Mouse (Mus musculus) hindbrain, postnatal 0 days (tissue): ENCODE data around the gene Il18r1. TPM values are rescaled to one million over a fixed set of nuclear protein-coding genes. Genes with fewer than 3 reads are reported as not detected.

Source experiments
- ATAC-seq: fragments of 200-750 bp; cut with Nextera tagmentation; 2 replicates; pipeline ENCODE4 v1.8.0; 2017; ENCODE audit warnings: mild to moderate bottlenecking, moderate TSS enrichment, moderate library complexity
- DNase-seq: peaks from one replicate; pipeline ENCODE4 v3.0.0-alpha.2; 2015; ENCODE audit warnings: low spot score
- H3K27ac ChIP-seq: fragments of 300-500 bp; sonication (generic); 2 replicates; pipeline ENCODE4 v1.5.1; 2014; ENCODE audit warnings: mild to moderate bottlenecking
- H3K27me3 ChIP-seq: fragments of 300-500 bp; sonication (generic); 2 replicates; pipeline ENCODE4 v1.6.1; 2014; ENCODE audit warnings: low read length, mixed read lengths; ENCODE audit not compliant: insufficient read depth
- H3K36me3 ChIP-seq: fragments of 300-500 bp; sonication (generic); 2 replicates; pipeline ENCODE4 v1.6.1; 2014; ENCODE audit warnings: low read length, mixed read lengths; ENCODE audit not compliant: insufficient read depth
- H3K4me1 ChIP-seq: fragments of 300-500 bp; sonication (generic); 2 replicates; pipeline ENCODE4 v1.6.1; 2014; ENCODE audit warnings: antibody characterized with exemption, low read length, mixed read lengths; ENCODE audit not compliant: insufficient read depth
- H3K4me2 ChIP-seq: fragments of 300-500 bp; sonication (generic); 2 replicates; pipeline ENCODE4 v1.6.1; 2014; ENCODE audit warnings: low read depth, mild to moderate bottlenecking, low read length, moderate library complexity, mixed read lengths
- H3K4me3 ChIP-seq: fragments of 300-500 bp; sonication (generic); 2 replicates; pipeline ENCODE4 v1.5.1; 2014; ENCODE audit warnings: low read length
- H3K9ac ChIP-seq: fragments of 300-500 bp; sonication (generic); replicated peaks from 2 replicates; pipeline ENCODE4 v1.6.1; 2014; ENCODE audit warnings: mild to moderate bottlenecking, low read length, moderate library complexity, mixed read lengths
- H3K9me3 ChIP-seq: fragments of 300-500 bp; sonication (generic); 2 replicates; pipeline ENCODE4 v1.6.1; 2016; ENCODE audit warnings: low read length, mixed read lengths
- CTCF ChIP-seq: IDR thresholded peaks from 2 replicates; pipeline ENCODE4 v1.5.1; 2016; ENCODE audit warnings: antibody characterized with exemption, control low read depth, low read depth
- WGBS: fragments of 180-500 bp; shearing (Covaris S2); extraction: QIAGEN DNeasy Blood & Tissue Kit; methylation state at CpG from one replicate; pipeline ENCODE4 v1.1.7; 2014; 5-methylcytosine and 5-hydroxymethylcytosine counted together
- polyA plus RNA-seq: library from polyadenylated mRNA; unstranded; fragments of >200 nt; fragmentation: Nextera tagmentation; extraction: Ambion mirVana; gene quantifications from 2 replicates; pipeline ENCODE4 v1.2.1, GENCODE M21; 2015
- total RNA-seq: library from RNA; depleted of rRNA; stranded (reverse); fragments of >200 nt; gene quantifications from 2 replicates; pipeline ENCODE4 v1.2.3, GENCODE M21; 2014; rRNA removed

Il18r1 gene
- total and polyA plus RNA-seq, 2 experiments from 2014 or later = not detected

GRCm38 (mm10) chr1:40544650-40545049, 79.3 kb downstream of the Il18r1 start:
- Histone ChIP-seq H3K4me2 (no peak overlapping the region), H3K27ac (no peak overlapping the region), H3K4me1 (no peaks in the 10 kb centered on the region), H3K9me3 (no peaks in the 10 kb centered on the region), H3K9ac (no peak overlapping the region), H3K36me3 (no peaks in the 10 kb centered on the region), H3K27me3 (no peaks in the 10 kb centered on the region), H3K4me3 (no peak overlapping the region)
- WGBS = 0% methylated on average over 2 of the region's 2 CpGs
- ATAC-seq (peak; percentile 55; the same call in 1 of the 2 replicates), DNase-seq (peak; percentile 89)
- TF ChIP-seq CTCF = peak; percentile 80

GRCm38 (mm10) chr1:40546645-40547044, 81.3 kb downstream of the Il18r1 start:
- TF ChIP-seq CTCF = no peak
- Histone ChIP-seq H3K27me3 (no peaks in the 10 kb centered on the region), H3K27ac (no peak overlapping the region), H3K4me1 (no peaks in the 10 kb centered on the region), H3K9me3 (no peaks in the 10 kb centered on the region), H3K4me3 (no peak overlapping the region), H3K4me2 (no peak overlapping the region), H3K36me3 (no peaks in the 10 kb centered on the region), H3K9ac (no peak overlapping the region)
- ATAC-seq (no peak), DNase-seq (no peak)
- 69% methylated on average over 4 of the region's 4 CpGs for WGBS

- Histone ChIP-seq H3K9me3 (no peaks in the 10 kb centered on the region), H3K9ac (no peak overlapping the region), H3K36me3 (no peaks in the 10 kb centered on the region), H3K27me3 (no peaks in the 10 kb centered on the region), H3K27ac (no peak overlapping the region), H3K4me1 (no peaks in the 10 kb centered on the region), H3K4me2 (no peak overlapping the region), H3K4me3 (no peak overlapping the region)
- WGBS = 46% methylated on average over 11 of the region's 11 CpGs
- DNase-seq (peak; percentile 30), ATAC-seq (peak; percentile 59)
- no peak for TF ChIP-seq CTCF
These were observed 81.8 kb downstream of the Il18r1 start for GRCm38 (mm10) chr1:40547064-40547572.

- H3K4me2 ChIP-seq = no peak overlapping the region
- H3K27me3 ChIP-seq = no peaks in the 10 kb centered on the region
- H3K4me1 ChIP-seq = no peaks in the 10 kb centered on the region
- no peak overlapping the region for H3K4me3 ChIP-seq
- no peaks in the 10 kb centered on the region for H3K36me3 ChIP-seq
- ATAC-seq = peak; percentile 56; the same call in 1 of the 2 replicates
- H3K27ac ChIP-seq = no peak overlapping the region
- no peak overlapping the region for H3K9ac ChIP-seq
- peak; percentile 28 for DNase-seq
- 34% methylated on average over 10 of the region's 10 CpGs for WGBS
- no peak for TF ChIP-seq CTCF
- H3K9me3 ChIP-seq = no peaks in the 10 kb centered on the region
These were observed 82.4 kb downstream of the Il18r1 start for GRCm38 (mm10) chr1:40547762-40548161.

Other genes starting within 250 kb of the Il18r1 start
- 0.47 and 0.78 TPM in 2 replicates for gene Il1r1, start 240.5 kb upstream of the Il18r1 start, total RNA-seq
- 0.63 and 0.74 TPM in 2 replicates for gene Il1r1, start 240.5 kb upstream of the Il18r1 start, polyA plus RNA-seq
- gene Il1rl2, start 140.9 kb upstream of the Il18r1 start, total RNA-seq = 0.42 and 1.3 TPM in 2 replicates
- 0.52 and 0.76 TPM in 2 replicates for gene Il1rl2, start 140.9 kb upstream of the Il18r1 start, polyA plus RNA-seq
- gene Il1rl1, start 36.0 kb upstream of the Il18r1 start, total RNA-seq = 0.10 TPM in 1 of 2 replicates, not detected in the other
- 0.09 TPM in 1 of 2 replicates, not detected in the other for gene Il1rl1, start 36.0 kb upstream of the Il18r1 start, polyA plus RNA-seq
- gene Il18rap, start 49.8 kb downstream of the Il18r1 start, total RNA-seq = 0.68 TPM in 1 of 2 replicates, not detected in the other
- gene Il18rap, start 49.8 kb downstream of the Il18r1 start, polyA plus RNA-seq = 0.10 TPM in 1 of 2 replicates, not detected in the other
- gene Slc9a4, start 114.5 kb downstream of the Il18r1 start, total RNA-seq = 0.58 and 0.65 TPM in 2 replicates
- gene Slc9a4, start 114.5 kb downstream of the Il18r1 start, polyA plus RNA-seq = 0.10 TPM in 1 of 2 replicates, not detected in the other
- gene Slc9a2, start 215.0 kb downstream of the Il18r1 start, total RNA-seq = 2.7 and 3.5 TPM in 2 replicates
- 0.78 and 0.92 TPM in 2 replicates for gene Slc9a2, start 215.0 kb downstream of the Il18r1 start, polyA plus RNA-seq